In the genomic region with DNA sequence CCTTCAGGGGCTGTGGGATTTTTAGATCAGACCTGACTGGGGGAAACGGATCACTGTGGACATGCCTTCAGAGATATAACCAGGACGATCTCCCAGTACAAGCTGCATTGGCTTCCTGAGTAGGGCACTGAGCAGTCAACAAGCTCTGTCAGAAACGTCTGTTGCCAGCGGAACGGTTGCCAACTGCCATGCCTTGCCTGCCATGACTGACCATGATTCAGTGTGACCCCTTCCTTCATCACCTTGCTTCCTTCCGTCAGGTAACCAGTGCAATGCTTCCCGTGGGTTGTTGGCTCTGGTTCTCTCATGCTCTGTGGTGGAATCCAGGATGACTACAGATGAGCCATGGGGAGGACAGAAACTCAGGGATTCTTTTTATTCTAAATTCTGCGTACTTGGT, we compare ENCODE assay signal across 15 mouse cellular contexts. TPM values are rescaled to one million over a fixed set of nuclear protein-coding genes. Genes with fewer than 3 reads are reported as not detected.
DNase-seq lines count a peak whose midpoint lies in the region.
"Had no signal": no experiment of that assay in that cellular context is flagged by ENCODE, and none has a peak within 500 bp of the region (broad histone marks: within the 10 kb centered on the region; RNA-seq: fewer than 3 reads in every experiment).

No protein-coding gene starts in this region.

- intact Hi-C loops in left cerebral cortex, postnatal 4 days (cut with DNase I): no loop called here

- peak; percentile 36 for DNase-seq in cerebellum, adult 11-12 months
- no peak for DNase-seq in cerebellum, adult 8-10 months
- DNase-seq in cerebellum, adult 9-10 months: peak; percentile 24
- DNase-seq in cerebellum, adult 11 months: no peak
- peak; percentile 31 for DNase-seq in brain, adult 2 months (ENCODE audit: low read depth, low spot score)
- peak; percentile 40 to 51 for DNase-seq in cerebellum, postnatal 36 days
- no peak for DNase-seq in left cerebral cortex, postnatal 4 days
- DNase-seq: adrenal gland, adult 8-10 months; adrenal gland, postnatal 25 days; gastrocnemius, postnatal 10 days; gastrocnemius, postnatal 36 days; heart, postnatal 10 days; heart, postnatal 36 days; kidney, adult 11 months; kidney, adult 8-10 months had no signal

RNA-seq across cellular contexts. Expression of a gene that starts 16.3 kb away (rescaled TPM):
- 10 to 100 TPM; 25.3 to 29.2 TPM for total RNA-seq in left cerebral cortex, postnatal 4 days (2021)

Comparison
In these comparisons a context has a peak if more than half of its experiments do, and no peak if none do; other contexts are left out.
1. DNase-seq: peak in cerebellum, adult 11-12 months (single experiment), cerebellum, adult 9-10 months (single experiment), brain, adult 2 months (single experiment) and cerebellum, postnatal 36 days (2 of 2); none in cerebellum, adult 8-10 months (single experiment), cerebellum, adult 11 months (single experiment) and left cerebral cortex, postnatal 4 days (single experiment).